Mouse (Mus musculus) neutrophil, adult 59 days (primary cell): ENCODE data around the gene Tmem38a. TPM values are rescaled to one million over a fixed set of nuclear protein-coding genes. Genes with fewer than 3 reads are reported as not detected.

Source experiments
- total RNA-seq, 2 experiments: library from RNA; stranded (reverse); gene quantifications; 1 replicate in 1 of 2; 2 replicates in 1 of 2; pipeline ENCODE4 v1.2.4; 2023

Tmem38a gene
- total RNA-seq, result 10 to 100 TPM; 16.2 to 16.3 TPM

DNA sequence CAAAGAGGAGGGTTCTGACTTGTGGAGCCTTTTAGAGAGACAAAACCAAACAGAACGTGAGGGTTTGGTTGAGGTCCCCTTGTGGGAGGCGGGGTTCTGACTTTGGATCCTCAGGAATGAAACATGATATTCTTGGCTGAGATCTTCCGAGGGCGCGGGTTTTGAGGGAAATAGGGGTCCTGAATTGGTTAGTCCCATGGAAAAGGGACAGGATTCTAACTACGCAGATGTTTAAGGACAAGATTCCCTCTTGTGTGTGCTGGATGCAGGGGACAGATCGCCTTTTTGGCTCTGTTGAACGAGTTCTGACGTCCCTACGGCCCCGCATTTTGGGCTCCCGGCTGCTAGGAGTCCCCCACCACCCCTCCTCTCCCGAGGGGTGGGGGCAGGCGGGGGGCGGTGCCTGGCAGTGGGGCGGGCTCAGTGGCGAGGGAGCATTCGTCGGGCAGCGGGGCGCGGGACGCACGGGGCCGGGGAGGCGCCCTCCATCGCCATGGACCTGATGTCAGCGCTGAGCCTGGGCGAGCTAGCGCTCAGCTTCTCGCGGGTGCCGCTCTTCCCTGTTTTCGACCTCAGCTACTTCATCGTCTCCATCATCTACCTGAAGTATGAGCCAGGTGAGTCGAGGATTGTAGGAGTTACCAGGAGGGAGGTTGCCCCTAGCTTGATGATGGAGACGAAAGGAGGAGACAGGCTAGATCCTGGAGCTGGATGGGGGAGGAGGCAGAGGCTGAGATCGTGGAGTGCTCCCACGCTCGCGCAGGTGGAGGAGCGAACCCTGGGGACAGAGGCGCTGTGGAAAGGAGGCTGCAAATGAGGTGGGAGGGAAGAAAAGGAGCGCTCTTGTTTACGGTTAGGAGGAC lies at the start of gene Tmem38a:
Gene Tmem38a, plus strand, starts transcription at position 445 of the 863 bp plus-strand sequence.

DNA sequence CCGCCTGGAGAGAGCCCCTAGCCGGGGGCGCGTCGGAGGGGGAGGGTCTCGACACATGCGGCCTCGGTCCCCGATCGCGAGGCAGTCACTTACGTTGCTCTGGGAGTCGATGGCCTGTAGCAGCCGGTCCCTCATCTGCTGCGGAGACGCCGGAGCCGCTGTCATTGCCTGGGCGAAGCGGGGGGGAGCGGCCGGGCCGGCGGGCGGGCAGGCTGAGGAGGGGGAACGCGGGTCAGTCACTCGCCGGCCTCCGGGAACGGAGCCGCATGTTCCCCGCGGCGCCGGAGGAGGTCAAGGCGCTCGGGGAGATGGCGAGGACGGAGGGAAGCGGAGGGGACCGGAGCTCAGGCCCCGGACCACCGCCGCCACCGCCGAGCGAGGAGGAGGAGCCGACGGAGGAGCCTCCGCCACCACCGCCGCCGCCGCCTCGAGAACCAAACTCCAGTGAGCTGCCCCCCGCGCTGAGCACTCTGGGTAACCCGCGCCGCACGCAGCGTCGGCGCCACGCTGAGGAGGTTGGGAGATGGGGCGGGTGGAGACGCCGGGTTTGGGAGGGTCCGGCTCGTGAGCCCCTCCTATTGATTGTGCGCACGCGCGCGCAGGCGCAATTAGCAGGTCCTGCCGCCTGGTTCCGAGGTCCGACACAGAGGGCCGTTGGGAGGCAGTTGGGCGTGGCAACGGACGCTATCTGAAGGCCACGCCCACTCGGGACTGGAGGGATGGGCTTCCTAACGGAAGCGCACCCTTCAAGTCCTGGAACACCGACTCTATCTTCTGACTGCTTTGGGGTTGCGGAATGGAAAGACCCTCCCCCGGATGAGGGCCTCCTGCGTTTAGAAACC lies 23.8 kb upstream of the Tmem38a start, which contains the start of gene Med26:
Gene Med26, minus strand, starts transcription at position 469 of the 842 bp plus-strand sequence.

DNA sequence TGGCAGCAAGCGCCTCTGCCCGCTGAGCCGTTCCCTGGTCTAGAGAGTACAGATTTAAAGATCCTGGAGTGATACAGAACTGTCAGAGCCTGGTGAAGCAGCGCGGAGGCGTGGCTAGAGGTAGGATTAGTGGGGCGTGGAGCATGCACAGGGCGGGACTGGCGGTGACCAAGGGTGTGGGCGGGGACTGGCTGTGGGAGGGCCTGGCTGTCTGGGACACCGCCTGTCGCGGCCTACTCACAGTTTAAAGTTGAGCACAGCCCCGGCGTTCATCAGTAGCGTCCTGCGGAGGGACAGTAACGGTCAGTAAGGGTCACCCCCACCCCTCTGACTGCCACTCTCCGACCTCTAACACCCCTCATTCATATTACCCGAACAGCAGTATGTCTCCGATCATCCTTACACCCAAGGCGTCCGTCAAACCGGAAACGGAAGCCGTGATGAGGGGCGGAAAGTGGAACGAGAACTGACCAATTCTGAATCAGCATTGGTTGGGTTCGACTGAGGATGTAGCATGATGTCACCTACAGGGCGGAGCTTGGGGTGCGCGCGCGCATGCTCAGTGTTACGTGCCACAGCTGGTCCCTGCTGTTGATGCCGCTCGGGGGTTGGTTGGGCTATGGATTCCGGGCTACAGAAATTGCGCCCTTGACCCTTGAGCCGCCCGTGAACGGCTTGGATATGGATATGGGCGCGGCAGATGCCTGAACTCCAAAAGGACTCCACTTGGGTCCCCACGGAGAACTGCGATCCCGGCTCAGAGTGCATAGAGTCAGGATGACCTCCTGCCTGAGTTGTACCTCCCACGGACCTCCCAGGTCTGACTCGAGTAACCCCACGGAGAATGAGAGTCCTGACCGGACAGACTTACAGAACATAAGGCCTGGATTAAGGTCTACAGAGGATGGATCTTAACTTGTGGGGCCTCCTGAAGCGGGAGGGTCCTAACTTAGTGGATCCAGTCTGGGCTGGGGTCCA lies 933 bp upstream of the Tmem38a start, which contains the start of gene Smim7:
Gene Smim7, minus strand, starts transcription at position 456 of the 978 bp plus-strand sequence.

Other genes starting within 250 kb of the Tmem38a start
- gene Eps15l1, start 150.6 kb upstream of the Tmem38a start, total RNA-seq, result 10 to 100 TPM; 54.1 to 62.4 TPM
- not detected for gene Calr3, start 128.2 kb upstream of the Tmem38a start, total RNA-seq
- gene 1700030K09Rik, start 128.2 kb upstream of the Tmem38a start, total RNA-seq, result 1 to 10 TPM; 3.0 to 3.1 TPM
- gene Cherp, start 96.8 kb upstream of the Tmem38a start, total RNA-seq, result 10 to 100 TPM; 62.0 to 74.2 TPM
- gene Slc35e1, start 79.4 kb upstream of the Tmem38a start, total RNA-seq, result 100 to 1,000 TPM; 120 to 123 TPM
- gene Med26, start 23.8 kb upstream of the Tmem38a start, total RNA-seq, result 10 to 100 TPM; 12.9 to 13.5 TPM
- 100 to 1,000 TPM in 1 of 2 experiments, 10 to 100 TPM in 1; 96.9 to 109 TPM for gene Smim7, start 967 bp upstream of the Tmem38a start, total RNA-seq
- gene Nwd1, start 74.7 kb downstream of the Tmem38a start, total RNA-seq, result under 1 TPM; 0.42 to 0.44 TPM
- 100 to 1,000 TPM; 134 to 144 TPM for gene Sin3b, start 151.2 kb downstream of the Tmem38a start, total RNA-seq
- gene F2rl3, start 189.8 kb downstream of the Tmem38a start, total RNA-seq, result under 1 TPM; 0.49 to 0.98 TPM